Mouse (Mus musculus): ENCODE measurements at regions not wholly inside any gene's neighbourhood (a gene's known extent, or its start where the extent isn't known, plus 50 kb on each side); places are given as distances from the start of the nearest gene placed in this dataset.

DNA sequence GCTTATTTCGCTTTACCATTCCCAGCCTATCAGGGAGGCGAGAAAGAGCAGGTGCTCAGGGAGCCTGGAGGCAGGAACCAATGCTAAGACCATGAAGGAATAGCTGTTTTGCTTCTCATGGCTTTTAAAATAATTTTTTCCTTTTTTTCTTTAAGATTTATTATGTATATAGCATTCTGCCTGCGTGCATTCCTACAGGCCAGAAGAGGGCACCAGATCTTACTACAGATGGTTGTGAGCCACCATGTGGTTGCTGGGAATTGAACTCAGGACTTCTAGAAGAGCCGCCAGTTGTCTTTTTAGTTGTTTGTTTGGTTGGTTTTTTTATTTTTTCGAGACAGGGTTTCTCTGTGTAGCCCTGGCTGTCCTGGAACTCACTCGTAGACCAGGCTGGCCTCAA is 113.6 kb upstream of the Armc2 start:
- DNase-seq (ENCODE audit: low spot score in 2 of 2), result no peak

DNA sequence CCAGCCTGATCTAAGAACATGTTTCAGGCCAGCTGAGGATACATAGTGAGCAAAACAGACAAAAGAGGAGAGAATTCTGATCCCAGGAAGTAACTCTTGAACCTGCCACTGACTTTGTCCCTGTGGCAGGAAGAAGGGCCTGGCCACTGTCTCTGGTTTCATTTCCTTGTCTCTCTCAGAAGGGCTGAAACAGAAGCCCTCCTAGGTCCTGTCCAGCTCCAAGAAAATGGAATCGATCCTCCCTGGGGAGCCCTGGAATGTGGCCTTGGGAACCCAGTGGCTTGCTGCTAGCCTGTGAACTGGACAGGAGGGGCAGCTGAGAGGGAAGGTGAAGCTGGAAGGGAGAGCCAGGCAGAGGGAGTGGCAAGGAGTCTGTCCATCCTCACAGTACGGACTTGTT is 113.1 kb upstream of the Armc2 start:
- peak in 1 of 2 experiments; percentile 22 for DNase-seq (ENCODE audit: low spot score in 2 of 2)

DNA sequence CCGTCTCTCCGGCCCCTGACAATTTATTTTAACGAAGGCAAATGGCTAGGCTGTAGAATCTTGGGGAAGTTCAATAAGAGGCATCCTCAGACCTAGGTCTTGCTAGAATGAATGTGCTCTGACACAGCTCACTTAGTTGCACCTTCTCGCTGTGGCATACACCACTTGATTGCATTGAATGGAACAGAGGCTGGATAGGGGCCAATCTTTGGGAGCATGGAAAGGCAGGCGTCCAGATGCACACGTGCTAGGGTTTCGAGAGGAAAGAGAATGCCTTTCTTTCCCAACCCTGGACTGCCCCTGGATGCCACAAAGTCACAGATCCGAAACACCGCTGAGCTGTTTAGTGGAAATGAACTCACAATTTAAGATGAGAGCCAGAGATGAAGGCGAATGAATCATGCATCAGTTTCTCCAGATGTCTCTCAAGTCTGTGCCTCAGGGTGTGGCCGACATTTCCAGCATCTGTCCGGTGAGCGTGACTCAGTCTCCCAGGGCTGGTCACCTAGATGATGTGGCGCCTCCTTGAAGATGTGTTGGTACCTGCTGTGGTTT is 109.7 kb upstream of the Armc2 start:
- DNase-seq (ENCODE audit: low spot score in 2 of 2), result no peak

DNA sequence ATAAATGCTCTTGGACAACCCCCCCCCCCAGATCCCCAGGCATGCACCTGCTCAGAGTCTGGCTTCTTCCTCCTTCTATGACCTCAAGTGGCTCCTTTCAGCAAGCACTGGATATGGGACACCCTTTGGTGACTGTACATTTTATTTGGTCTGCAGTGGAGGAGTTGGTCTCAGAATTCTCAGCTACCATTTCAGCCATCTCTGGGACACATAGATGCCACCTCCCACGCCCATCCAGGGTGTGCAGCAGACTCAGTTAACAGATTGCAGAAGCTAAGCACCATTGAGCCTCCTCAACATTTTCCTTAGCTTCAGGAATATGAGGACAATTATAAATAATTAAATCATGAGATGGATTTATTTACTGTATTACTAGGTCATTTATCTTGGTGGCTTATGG is 108.6 kb upstream of the Armc2 start:
- no peak for DNase-seq (ENCODE audit: low spot score in 2 of 2)

DNA sequence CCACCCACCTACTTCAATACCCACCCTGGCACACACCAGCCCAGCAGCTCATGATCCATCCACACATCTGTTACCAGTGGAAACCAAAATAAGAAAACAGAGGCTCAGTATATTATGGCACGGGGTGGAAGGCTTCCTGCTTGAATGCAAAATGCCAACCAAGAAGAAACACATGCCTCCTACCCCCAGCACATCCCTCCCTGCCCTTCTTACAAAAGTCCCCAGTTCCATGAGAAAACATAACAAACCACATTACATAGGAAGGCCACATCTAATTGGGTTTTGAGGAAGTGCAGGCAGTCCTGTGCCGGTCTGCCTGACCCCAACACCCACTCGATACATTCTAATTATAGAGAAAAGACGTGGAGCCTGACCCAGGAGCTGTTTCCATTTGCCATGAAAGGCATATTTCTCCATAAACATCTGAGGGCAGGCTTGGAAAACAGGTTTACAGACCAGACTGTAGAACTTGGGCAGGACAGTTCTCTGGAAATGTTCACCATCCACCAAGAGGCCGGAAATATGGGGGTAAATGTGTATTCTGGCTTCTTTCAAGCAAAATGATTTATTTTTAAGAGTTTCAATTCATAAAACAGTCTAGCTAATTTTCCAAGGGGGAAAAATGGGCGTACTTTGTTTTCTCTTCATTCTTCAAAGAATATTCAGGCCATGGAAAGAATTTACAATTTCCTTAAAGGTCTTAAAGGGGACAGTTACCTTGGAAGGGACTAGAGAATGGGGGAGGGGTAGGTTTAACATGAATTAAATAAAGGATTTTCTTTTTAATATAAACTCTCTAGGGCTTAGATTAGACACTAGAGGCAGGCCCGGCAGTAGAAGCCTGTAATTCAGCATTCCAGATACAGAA is 104.8 kb upstream of the Armc2 start:
- peak in 1 of 2 experiments; percentile 21 for DNase-seq (ENCODE audit: low spot score in 2 of 2)

DNA sequence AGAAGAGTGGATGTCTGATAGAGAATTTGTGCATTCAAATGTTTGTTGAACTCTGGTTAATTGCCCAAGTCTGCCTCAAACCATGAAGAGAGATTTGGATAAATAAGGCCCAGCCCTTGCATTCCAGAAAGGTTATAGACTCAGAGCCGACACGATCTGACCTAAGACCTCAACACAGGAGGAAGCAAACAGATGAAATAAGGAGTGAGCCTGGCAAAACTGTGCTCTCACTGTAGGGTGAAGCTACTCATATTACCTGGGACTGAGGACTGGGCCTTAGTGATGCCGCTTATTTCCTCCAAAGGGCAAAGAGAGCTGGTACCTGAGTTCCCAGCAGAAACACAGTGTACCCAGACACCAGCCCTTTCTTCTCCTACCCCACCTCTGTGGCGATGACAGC is 103.7 kb upstream of the Armc2 start:
- DNase-seq (ENCODE audit: low spot score in 2 of 2), result no peak

DNA sequence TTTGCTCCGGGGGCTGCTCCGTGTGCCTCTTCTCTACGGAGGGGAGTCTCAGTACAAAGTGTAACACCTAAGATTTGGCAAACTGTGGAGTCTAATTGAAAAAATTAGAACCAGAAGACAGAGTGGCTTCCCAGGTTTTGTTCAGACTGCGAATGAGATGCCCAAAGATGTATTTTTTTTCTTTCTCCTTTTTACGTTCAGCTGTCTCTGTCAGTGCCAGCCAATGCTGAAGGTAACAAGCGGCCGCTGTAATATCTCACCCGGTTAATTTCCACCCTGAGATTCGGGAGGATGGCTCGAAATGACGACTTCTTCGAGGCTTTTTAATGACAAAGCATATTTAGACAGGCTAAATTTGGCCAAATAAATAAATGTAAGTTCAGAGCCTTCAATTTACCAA is 101.1 kb upstream of the Armc2 start:
- DNase-seq (ENCODE audit: low spot score in 2 of 2), result no peak

DNA sequence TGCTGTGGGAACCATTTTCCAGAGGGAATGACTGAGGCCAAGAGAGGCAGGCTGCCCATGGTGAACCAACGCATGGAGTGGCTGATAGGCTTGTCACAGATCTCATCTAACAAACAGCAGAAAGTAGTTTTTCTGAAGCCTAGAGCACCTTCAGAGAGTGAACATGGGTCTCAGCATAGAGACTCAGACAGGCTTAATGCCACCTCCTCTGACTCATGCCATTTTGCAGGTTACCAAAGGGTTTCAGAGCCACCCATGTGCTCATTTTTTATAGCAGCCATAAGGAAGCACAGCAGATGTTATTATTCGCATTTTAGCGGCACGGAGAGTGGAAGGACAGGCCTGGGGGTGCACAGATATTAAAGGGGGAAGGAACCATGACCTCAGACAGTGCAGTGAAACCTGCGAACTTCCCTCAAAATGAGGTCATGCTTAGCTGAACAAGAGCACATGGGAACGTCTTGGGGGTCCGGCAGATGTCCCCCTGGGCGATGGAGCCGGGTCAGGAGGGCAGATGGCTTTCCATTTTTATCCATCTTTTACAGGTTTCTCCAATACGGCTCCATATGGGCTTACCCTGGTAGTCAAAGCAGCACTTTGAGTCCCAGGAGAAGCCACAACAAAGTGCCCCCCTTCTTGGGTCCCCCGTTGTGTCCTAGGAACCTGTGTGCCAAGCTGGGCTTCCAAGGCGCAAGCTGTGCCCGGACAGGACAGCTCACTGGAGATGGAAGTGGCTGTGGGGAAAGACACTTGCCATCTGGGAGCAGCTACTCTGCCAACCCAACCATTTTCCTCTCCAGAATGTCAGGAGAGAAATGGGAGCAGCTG is 100.3 kb upstream of the Armc2 start:
- no peak for DNase-seq (ENCODE audit: low spot score in 2 of 2)

DNA sequence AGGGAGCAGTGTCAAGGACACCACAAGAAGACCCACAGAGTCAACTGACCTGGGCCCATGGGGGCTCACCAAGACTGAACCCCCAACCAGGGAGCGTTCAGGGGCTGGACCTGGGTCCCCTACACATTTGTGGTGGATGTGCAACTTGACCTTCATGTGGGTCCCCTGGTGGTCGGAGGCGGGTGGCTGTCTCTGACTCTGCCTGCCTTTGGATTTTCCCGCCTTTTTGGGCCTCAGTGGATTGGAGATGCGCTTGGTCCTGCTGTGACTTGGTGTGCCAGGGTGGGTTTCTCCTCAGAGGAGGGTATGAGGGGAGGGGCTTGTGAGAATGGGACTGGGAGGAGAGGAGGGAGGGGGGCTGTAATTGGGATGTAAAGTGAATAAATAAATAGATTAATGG is 99.3 kb upstream of the Armc2 start:
- DNase-seq (ENCODE audit: low spot score in 2 of 2), result no peak

DNA sequence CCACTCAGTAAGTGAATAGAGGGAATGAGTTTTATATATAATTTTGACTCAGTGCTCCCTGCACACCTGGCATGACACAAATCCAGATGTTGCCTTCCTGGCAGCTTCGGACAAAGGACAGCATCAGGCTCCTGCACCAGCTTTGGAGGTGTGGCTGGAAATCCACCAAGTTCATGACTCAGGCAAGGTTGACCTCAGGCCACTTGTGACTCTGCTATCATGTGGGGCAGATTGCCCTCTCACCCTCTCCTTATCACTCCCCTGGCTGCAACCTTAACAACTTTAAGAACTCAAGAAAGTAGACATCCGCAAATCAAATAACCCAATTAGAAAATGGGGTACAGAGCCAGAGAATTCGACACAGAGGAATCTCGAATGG is 97.7 kb upstream of the Armc2 start:
- DNase-seq (ENCODE audit: low spot score in 2 of 2), result no peak

DNA sequence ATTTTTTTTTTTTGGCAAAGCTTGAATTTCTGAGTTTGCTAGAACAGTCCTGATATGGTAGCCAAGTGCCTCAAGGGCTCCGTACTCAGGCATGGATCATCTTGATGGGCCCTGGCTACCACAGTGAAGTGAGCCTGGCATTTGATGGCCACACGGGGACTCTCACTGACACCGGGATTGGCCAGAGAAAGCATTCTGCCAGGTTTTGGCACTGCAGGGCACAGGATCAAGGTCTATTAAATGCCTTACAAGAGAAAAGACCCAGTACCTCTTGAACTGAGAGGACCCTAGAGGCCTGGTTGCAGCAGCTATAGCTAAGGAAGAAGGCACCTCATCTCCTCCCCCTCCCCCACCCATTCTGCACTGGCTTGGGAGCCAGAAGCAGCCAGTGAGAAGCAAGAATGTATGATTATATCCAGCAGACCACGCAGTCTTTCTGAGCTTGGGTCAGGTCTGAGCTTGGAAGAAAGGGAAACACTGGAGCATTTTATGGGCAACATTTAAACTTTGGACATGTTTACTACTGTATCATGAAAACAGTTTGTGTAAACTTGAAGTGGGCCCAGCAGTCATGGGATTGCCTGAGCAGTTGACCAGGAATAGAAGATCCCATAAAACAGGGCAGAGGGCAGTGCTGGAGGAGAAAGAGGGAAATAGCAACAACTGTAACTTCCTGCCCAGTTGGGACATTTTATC is 97.1 kb upstream of the Armc2 start:
- no peak for DNase-seq (ENCODE audit: low spot score in 2 of 2)

DNA sequence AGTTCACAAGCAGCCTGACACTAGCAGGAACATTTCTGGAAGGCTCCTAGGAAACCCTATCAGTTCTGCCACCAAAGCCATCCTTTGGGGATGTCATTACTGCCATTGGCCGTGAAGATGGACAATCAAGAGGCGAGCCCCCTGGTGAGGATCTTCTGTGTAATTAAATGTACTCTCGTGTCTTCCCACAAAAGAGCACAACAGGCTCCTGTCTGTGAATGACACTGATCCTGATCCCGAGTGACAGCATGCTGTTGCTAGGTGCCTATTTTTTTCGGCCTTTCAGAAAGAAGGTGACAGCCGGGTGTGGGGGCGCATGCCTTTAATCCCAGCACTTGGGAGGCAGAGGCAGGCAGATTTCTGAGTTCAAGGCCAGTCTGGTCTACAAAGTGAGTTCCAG is 92.5 kb upstream of the Armc2 start:
- no peak for DNase-seq (ENCODE audit: low spot score in 2 of 2)

DNA sequence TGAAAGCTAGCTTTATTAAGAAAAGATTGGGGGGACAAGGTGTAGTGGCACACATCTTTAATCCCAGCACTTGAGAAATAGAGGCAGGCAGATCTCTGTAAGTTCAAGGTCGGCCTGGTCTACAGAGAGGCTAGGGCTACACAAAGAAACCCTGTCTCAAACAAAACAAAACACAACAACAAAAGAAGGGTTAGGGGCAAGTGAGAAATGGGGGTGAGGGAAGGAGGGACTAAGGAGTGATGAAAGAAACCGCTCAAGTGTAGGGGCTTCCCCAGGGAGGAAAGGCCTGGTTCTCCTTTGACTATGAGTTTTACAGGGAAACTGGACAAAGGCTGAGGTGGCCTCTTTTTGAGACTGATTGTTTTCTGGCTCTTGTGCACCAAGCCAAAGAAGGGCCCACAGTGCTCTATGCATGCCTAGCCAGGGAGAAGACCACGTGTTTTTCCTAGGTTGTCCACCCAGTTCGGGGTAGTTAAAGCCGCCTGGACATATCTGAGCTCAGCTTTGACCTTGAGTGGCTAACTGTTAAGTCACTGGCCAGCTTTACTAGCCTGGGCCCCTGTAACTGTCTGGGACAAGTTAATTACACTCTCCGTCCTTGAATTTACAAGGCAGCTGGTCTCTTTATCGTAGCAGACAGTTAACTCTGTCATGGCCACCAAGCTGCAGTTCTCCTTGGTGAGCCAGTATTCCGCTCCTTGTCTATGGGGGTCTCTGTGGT is 90.2 kb upstream of the Armc2 start:
- no peak for DNase-seq (ENCODE audit: low spot score in 2 of 2)

DNA sequence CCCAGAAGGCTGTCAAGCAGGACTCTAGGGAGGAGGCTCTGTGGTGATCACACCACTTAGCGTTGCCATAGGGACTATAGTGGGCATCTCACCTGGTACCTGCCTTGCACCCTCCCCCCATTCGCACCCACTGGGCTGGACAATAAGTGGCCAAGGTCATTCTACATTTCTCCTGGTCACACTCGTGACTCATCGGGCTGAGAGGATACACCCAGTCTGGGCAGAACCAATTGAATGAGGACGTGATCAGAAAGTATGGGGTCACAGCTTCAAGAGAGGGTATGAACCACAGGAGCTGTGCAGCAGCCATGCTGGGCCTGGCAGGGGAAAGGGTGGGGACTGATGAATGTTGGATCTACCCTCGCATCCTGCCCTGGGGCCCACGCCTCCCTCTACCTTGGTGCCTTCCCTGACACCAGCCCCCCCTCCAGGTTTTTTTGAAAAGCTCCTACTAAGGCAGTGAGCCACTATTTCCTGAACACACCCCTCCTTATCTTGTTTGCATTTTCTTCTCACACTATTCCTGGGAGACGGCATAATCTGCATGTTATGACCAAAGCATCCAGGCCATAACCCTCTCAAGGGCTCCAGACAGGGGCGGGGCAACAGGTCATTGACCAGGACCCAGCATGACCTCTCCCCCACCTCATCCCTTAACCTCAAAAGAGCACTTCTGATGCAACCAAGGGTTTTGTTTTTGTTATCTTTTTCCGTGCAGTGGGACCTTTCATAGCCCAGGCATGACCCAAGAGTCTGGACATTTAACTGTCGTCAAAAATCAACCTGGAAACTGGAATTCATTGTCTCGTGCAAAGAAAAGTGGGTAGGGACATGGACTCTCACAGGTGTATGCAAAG is 89.4 kb upstream of the Armc2 start:
- DNase-seq (ENCODE audit: low spot score in 2 of 2), result no peak

DNA sequence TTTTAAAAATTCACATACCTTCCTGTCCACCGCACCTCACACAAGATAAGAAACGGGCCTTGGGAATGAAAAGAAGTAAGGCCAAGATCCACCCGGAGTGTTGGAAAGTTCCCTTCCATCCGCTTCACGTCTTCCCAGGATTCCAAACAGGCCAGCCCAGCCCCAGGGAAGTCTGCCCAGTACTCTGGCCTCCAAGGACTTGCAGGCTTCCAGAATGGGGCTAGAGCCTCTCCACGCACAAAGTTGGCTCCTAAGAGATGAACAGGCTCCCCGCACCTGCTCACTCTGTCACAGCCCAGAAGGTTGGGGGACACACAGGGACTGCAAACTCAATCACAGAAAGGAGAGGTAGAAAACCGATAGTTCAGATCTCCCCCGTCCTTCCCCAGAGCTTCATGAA is 88.4 kb upstream of the Armc2 start:
- peak in 1 of 2 experiments; percentile 38 for DNase-seq (ENCODE audit: low spot score in 2 of 2)

DNA sequence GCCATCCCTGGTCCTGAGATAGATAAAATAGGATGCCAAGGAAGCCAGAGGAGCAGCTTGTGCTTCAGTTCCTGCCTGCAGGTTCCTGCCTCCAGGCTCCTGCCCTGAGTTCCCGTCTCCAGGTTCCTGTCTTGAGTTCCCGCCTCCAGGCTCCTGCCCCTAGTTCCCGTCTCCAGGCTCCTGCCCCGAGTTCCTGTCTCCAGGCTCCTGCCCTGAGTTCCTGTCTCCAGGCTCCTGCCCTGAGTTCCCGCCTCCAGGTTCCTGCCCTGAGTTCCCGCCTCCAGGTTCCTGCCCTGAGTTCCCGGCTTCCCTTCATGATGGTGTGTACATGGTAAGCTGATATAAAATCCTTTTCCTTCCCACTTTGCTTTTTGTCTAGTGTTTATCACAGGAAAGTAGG is 86.8 kb upstream of the Armc2 start:
- DNase-seq (ENCODE audit: low spot score in 2 of 2), result no peak

DNA sequence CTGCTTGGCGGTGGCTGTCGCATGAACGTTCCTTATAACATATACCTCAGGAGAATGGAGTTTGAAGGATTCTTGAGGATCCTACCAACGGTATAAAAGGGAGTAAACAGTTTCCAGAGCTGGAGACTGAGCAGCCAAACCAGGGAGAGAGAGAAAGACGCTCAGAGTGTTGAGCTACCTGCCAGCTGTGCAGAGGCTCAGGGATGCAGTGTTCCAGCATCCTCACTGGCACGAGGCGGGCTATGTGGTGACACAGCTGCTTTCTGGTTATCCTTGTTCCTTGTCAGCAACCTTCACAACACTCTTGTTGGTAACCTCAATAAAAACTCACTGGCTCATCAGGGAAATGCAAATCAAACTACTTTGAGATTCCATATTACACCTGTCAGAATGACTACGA is 84.1 kb upstream of the Armc2 start:
- no peak for DNase-seq (ENCODE audit: low spot score in 2 of 2)

DNA sequence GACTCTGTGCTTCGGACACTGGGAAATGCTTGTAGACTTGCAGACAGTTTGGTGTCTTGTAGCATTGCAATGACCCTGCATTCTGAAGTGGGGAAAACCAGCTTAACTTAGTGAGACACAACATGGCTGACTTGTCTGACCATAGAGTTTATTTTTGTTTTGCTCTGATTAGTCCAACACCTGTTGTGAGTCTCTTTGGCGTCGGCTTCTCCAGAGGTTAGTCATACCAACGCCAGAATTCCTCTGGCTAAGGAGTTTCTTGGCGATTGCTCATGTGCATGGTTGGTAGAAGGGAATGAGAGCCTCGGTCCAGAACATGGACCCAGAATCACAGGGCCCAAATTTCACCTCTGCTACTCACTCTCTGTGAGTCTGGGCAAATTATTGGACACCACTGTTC is 82.9 kb upstream of the Armc2 start:
- DNase-seq (ENCODE audit: low spot score in 2 of 2), result no peak

DNA sequence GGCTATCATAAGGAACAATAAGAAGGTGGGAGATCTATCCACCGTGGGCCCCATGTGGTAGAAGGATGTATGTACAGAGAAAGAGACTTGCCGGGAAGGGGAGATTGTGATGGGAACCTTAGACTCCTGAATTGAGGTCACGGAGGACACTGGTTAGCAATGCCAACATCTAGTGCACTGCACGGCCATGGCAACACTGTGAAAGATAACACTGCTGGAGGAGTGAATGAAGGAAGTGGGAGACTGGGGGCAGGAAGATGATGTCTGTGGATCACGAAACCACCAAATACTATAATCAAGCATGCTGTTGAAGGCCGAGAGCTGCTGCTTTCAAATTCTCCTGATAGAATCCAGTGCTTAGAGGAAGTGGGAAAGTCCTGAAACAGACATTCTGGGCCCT is 78.7 kb upstream of the Armc2 start:
- DNase-seq (ENCODE audit: low spot score in 2 of 2), result no peak

DNA sequence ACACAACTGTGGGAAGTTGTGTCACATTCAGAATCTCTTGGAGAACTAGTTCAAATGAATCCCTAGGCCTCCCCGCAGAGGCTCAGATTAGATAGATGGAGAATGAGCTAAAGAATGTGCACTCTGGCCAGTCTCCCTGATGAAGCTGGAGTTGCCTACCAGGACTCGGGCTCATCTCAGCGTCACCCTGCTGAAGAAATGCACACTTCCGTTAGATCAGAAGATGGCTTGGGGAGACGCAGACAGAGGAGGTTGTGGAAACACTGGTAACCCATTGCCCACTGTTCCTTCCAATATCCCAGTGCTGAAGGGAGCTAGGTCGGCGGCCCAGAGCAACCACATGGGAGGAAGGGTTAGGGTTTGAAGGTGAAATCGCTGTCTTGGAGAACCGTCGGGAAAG is 77.7 kb upstream of the Armc2 start:
- no peak for DNase-seq (ENCODE audit: low spot score in 2 of 2)
